Mouse (Mus musculus): ENCODE results near the gene Mtmr11. TPM values are rescaled to one million over a fixed set of nuclear protein-coding genes. Genes with fewer than 3 reads are reported as not detected.

The Mtmr11 gene
- total RNA-seq, 2 experiments from 2014 or later: 0.09 TPM; not detected in 1

GRCm38 (mm10) chr3:96199731-96200130, 37.9 kb downstream of the Mtmr11 start:
- ATAC-seq (ENCODE audit: poor library complexity, severe bottlenecking): no peak

GRCm38 (mm10) chr3:96207819-96208218, 46.0 kb downstream of the Mtmr11 start:
- ATAC-seq (ENCODE audit: poor library complexity, severe bottlenecking): no peak

DNA sequence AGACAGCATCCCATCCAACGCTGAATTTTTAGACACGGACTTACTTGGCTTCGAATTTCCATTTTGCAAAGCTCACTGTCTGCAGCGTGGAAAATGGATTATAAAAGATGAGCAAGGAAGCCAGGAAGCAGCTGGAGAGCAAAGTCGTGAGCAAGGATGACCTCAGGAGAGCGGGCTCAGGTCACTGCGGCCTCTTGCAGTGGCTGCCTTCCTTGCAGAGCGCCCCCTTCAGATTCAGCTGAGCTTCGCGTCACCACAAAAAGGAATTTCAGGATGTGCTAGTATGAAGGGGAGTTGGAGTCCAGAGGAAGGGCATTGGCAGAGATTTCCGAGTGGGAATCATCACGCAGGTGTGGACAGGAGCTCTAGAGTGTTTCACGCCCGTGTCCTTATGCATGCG, 47.4 kb downstream of the Mtmr11 start:
- ATAC-seq (ENCODE audit: poor library complexity, severe bottlenecking): no peak

DNA sequence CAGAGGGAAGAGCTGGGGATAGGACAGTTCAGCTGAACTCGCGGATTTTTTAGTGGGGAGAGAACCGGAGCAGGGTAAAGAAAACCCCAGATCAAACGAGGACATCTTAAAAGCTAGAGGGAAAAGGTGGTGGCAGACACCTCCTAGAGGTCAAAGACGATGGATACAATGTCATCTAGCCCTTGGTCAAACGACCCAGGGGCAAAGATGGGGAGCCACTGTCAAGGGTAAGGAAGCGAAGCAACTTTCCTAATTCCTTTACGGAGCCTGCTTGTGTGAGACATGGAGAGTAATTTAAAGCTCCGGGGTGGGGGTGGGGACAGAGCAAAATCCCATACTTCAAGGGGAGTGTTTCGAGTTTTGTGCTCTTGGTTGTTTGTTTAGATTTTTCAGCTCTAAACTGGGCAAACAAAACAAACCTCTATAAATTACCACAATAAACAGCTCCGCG, 57.4 kb downstream of the Mtmr11 start:
- ATAC-seq (ENCODE audit: poor library complexity, severe bottlenecking): peak; percentile 16; the same call in 1 of the 2 replicates

GRCm38 (mm10) chr3:96219661-96220130, 57.9 kb downstream of the Mtmr11 start, which contains the start of the genes Bola1 and Hist2h2ab:
TSS of gene Bola1 (minus strand) at chr3:96219709.
TSS of gene Hist2h2ab (plus strand) at chr3:96219865.
- ATAC-seq (ENCODE audit: poor library complexity, severe bottlenecking): peak; percentile 59

- 0 out of 2 replicates have a peak, but pooled peaks have one; percentile 1 for ATAC-seq (ENCODE audit: poor library complexity, severe bottlenecking)
These were observed 58.4 kb downstream of the Mtmr11 start for GRCm38 (mm10) chr3:96220131-96220764.

- ATAC-seq (ENCODE audit: poor library complexity, severe bottlenecking): peak; percentile 76
These were observed 59.2 kb downstream of the Mtmr11 start, which contains the start of the genes Hist2h2ac and Hist2h2be for GRCm38 (mm10) chr3:96220765-96221639. TSS of gene Hist2h2ac (minus strand) at chr3:96220880. TSS of gene Hist2h2be (plus strand) at chr3:96221119.

Other genes with a start within 250 kb of the Mtmr11 start
- gene Anp32e, start 232.8 kb upstream of the Mtmr11 start, total RNA-seq (2015): 88.7 and 117 TPM in 2 replicates
- 250 and 285 TPM in 2 replicates for gene Anp32e, start 232.8 kb upstream of the Mtmr11 start, total RNA-seq (2017)
- 116 and 124 TPM in 2 replicates for gene Plekho1, start 166.0 kb upstream of the Mtmr11 start, total RNA-seq (2015)
- gene Plekho1, start 166.0 kb upstream of the Mtmr11 start, total RNA-seq (2017): 104 and 119 TPM in 2 replicates
- 23.8 and 31.2 TPM in 2 replicates for gene Vps45, start 103.5 kb upstream of the Mtmr11 start, total RNA-seq (2015)
- 9.5 and 11.6 TPM in 2 replicates for gene Vps45, start 103.5 kb upstream of the Mtmr11 start, total RNA-seq (2017)
- gene Otud7b, start 57.5 kb upstream of the Mtmr11 start, total RNA-seq (2015): 1.2 and 1.3 TPM in 2 replicates
- 3.1 and 4.8 TPM in 2 replicates for gene Otud7b, start 57.5 kb upstream of the Mtmr11 start, total RNA-seq (2017)
- gene Sf3b4, start 10.3 kb downstream of the Mtmr11 start, total RNA-seq (2015): 51.0 and 64.8 TPM in 2 replicates
- 15.4 and 16.3 TPM in 2 replicates for gene Sf3b4, start 10.3 kb downstream of the Mtmr11 start, total RNA-seq (2017)
- gene Sv2a, start 19.1 kb downstream of the Mtmr11 start, total RNA-seq (2015): 0.09 and 0.11 TPM in 2 replicates
- 0.07 TPM in 1 of 2 replicates, not detected in the other for gene Sv2a, start 19.1 kb downstream of the Mtmr11 start, total RNA-seq (2017)
- gene Bola1, start 57.7 kb downstream of the Mtmr11 start, total RNA-seq (2015): 11.9 and 14.2 TPM in 2 replicates
- gene Bola1, start 57.7 kb downstream of the Mtmr11 start, total RNA-seq (2017): 9.9 and 12.1 TPM in 2 replicates
- gene Hist2h2ab, start 57.9 kb downstream of the Mtmr11 start, total RNA-seq (2015): 6.0 and 6.9 TPM in 2 replicates
- gene Hist2h2ab, start 57.9 kb downstream of the Mtmr11 start, total RNA-seq (2017): 70.6 and 78.2 TPM in 2 replicates
- 43.3 and 49.5 TPM in 2 replicates for gene Hist2h2ac, start 58.9 kb downstream of the Mtmr11 start, total RNA-seq (2015)
- gene Hist2h2ac, start 58.9 kb downstream of the Mtmr11 start, total RNA-seq (2017): 3,888 and 4,875 TPM in 2 replicates
- gene Hist2h2be, start 59.1 kb downstream of the Mtmr11 start, total RNA-seq (2015): 10.2 and 11.9 TPM in 2 replicates
- 14.8 and 14.9 TPM in 2 replicates for gene Hist2h2be, start 59.1 kb downstream of the Mtmr11 start, total RNA-seq (2017)
- gene Hist2h3c2, start 77.1 kb downstream of the Mtmr11 start, total RNA-seq (2015): 319 and 351 TPM in 2 replicates
- gene Hist2h3c2, start 77.1 kb downstream of the Mtmr11 start, total RNA-seq (2017): 146 and 157 TPM in 2 replicates
- gene Hist2h2aa2, start 78.3 kb downstream of the Mtmr11 start, total RNA-seq (2015): 98.2 and 115 TPM in 2 replicates
- not detected in 2 replicates for gene Hist2h2aa2, start 78.3 kb downstream of the Mtmr11 start, total RNA-seq (2017)
- not detected in 2 replicates for gene Hist2h2aa1, start 83.5 kb downstream of the Mtmr11 start, total RNA-seq (2015)
- 12,468 and 14,692 TPM in 2 replicates for gene Hist2h2aa1, start 83.5 kb downstream of the Mtmr11 start, total RNA-seq (2017)
- 17.8 and 20.2 TPM in 2 replicates for gene Hist2h3c1, start 84.7 kb downstream of the Mtmr11 start, total RNA-seq (2015)
- gene Hist2h3c1, start 84.7 kb downstream of the Mtmr11 start, total RNA-seq (2017): 2.8 TPM in 1 of 2 replicates, not detected in the other
- gene Hist2h4, start 101.3 kb downstream of the Mtmr11 start, total RNA-seq (2015): 187 and 212 TPM in 2 replicates
- 175 TPM in 2 replicates for gene Hist2h4, start 101.3 kb downstream of the Mtmr11 start, total RNA-seq (2017)
- gene Hist2h3b, start 106.7 kb downstream of the Mtmr11 start, total RNA-seq (2015): 1,096 and 1,674 TPM in 2 replicates
- 491 and 548 TPM in 2 replicates for gene Hist2h3b, start 106.7 kb downstream of the Mtmr11 start, total RNA-seq (2017)
- gene Hist2h2bb, start 107.7 kb downstream of the Mtmr11 start, total RNA-seq (2015): 1,241 and 1,605 TPM in 2 replicates
- 11,779 and 12,958 TPM in 2 replicates for gene Hist2h2bb, start 107.7 kb downstream of the Mtmr11 start, total RNA-seq (2017)
- 15.7 and 25.4 TPM in 2 replicates for gene Fcgr1, start 132.0 kb downstream of the Mtmr11 start, total RNA-seq (2015)
- 24.5 and 27.9 TPM in 2 replicates for gene Fcgr1, start 132.0 kb downstream of the Mtmr11 start, total RNA-seq (2017)

All from megakaryocyte, adult 5-6 weeks (primary cell).